Mouse (Mus musculus) kidney, postnatal 0 days (tissue): ENCODE results near the gene Six1. TPM values are rescaled to one million over a fixed set of nuclear protein-coding genes. Genes with fewer than 3 reads are reported as not detected.
"Not testable (repeated sequence)": the region's sequence is repeated elsewhere in the genome, so short reads cannot be mapped to it uniquely, and the experiment has no call there.

ENCODE experiments used
- ATAC-seq: fragments of 200-750 bp; cut with Nextera tagmentation; replicated peaks from 2 replicates; pipeline ENCODE4 v1.8.0; 2017; ENCODE audit warnings: low read depth, moderate number of reproducible peaks, moderate TSS enrichment, moderate library complexity; ENCODE audit not compliant: low FRiP score
- DNase-seq: peaks from one replicate; pipeline ENCODE4 v3.0.0-alpha.2; 2016; ENCODE audit warnings: low spot score
- H3K27ac ChIP-seq: fragments of 300-500 bp; sonication (generic); 2 replicates; pipeline ENCODE4 v1.5.1; 2014; ENCODE audit warnings: mild to moderate bottlenecking
- H3K27me3 ChIP-seq: fragments of 300-500 bp; sonication (generic); 2 replicates; pipeline ENCODE4 v1.6.1; 2014; ENCODE audit warnings: low read length, mixed read lengths; ENCODE audit not compliant: insufficient read depth
- H3K36me3 ChIP-seq: fragments of 300-500 bp; sonication (generic); 2 replicates; pipeline ENCODE4 v1.6.1; 2014; ENCODE audit warnings: low read length, mixed read lengths; ENCODE audit not compliant: insufficient read depth
- H3K4me1 ChIP-seq: fragments of 300-500 bp; sonication (generic); replicated peaks from 2 replicates; pipeline ENCODE4 v1.6.1; 2014; ENCODE audit warnings: antibody characterized with exemption, low read length, mixed read lengths; ENCODE audit not compliant: insufficient read depth
- H3K4me2 ChIP-seq: fragments of 300-500 bp; sonication (generic); 2 replicates; pipeline ENCODE4 v1.6.1; 2014; ENCODE audit warnings: mild to moderate bottlenecking, low read length, moderate library complexity, mixed read lengths
- H3K4me3 ChIP-seq: fragments of 300-500 bp; sonication (generic); replicated peaks from 2 replicates; pipeline ENCODE4 v1.5.1; 2014; ENCODE audit warnings: low read depth, low read length
- H3K9ac ChIP-seq: fragments of 300-500 bp; sonication (generic); 2 replicates; pipeline ENCODE4 v1.6.1; 2014; ENCODE audit warnings: low read depth, low read length
- H3K9me3 ChIP-seq: fragments of 300-500 bp; sonication (generic); replicated peaks from 2 replicates; pipeline ENCODE4 v1.6.1; 2016; ENCODE audit warnings: low read length, inconsistent platforms, mixed read lengths
- CTCF ChIP-seq: IDR thresholded peaks from 2 replicates; pipeline ENCODE4 v1.5.1; 2016; ENCODE audit warnings: antibody characterized with exemption, low read depth, mild to moderate bottlenecking, moderate library complexity
- WGBS: fragments of 180-500 bp; shearing (Covaris S2); extraction: QIAGEN DNeasy Blood & Tissue Kit; methylation state at CpG from one replicate; pipeline ENCODE4 v1.1.7; 2014; 5-methylcytosine and 5-hydroxymethylcytosine counted together
- polyA plus RNA-seq: library from polyadenylated mRNA; unstranded; fragments of >200 nt; fragmentation: Nextera tagmentation; extraction: Ambion mirVana; gene quantifications from 2 replicates; pipeline ENCODE4 v1.2.1, GENCODE M21; 2015

Gene Six1
- polyA plus RNA-seq, result 0.26 and 0.46 TPM in 2 replicates

DNA sequence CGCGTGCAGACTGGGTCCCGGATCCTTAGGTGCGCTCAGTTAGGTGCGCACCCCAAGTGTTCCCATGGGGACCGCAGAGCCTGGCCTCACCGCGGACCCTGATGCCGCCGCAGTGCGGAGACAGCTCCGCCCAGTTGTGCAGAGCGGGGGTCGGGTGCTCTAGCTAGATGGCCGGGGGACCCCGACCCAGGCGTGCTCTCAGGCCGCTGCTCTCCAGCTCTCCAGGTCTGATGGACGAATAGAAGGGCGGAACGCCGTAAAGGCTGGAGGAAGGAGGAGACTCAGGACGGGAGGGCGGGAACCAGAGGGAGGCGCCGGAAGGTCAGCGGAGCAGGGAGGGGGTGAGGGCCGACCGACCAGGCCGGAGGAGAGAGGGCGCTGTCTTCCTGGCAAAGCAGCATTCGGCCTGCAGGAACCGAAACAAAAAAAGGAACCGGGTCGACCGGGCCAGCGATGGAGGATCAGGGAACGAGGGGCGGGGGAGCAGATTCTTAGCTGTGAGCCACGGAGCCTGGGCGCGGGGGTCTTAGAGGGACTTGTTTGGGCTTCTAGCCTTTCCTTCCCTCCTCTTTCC, at the start of gene Six1:
Gene Six1, minus strand, starts transcription at position 220 of the 574 bp plus-strand sequence.
- Histone ChIP-seq H3K4me3 (peak within 1 kb of the TSS; percentile 55), H3K36me3 (no peaks in the 10 kb centered on the region), H3K4me1 (no peaks in the 10 kb centered on the region; the same call in 1 of the 2 replicates), H3K27me3 (peaks cover 60% of the 10 kb centered on the region), H3K4me2 (peak within 1 kb of the TSS; percentile 94), H3K27ac (no peak within 1 kb of the TSS), H3K9ac (peak within 1 kb of the TSS; percentile 25; the same call in 1 of the 2 replicates), H3K9me3 (no peaks in the 10 kb centered on the region)
- peak; percentile 65 for TF ChIP-seq CTCF
- peak; percentile 88 for DNase-seq
- ATAC-seq, result peak; percentile 81
- WGBS, result under 1% methylated on average over 41 of the region's 42 CpGs

DNA sequence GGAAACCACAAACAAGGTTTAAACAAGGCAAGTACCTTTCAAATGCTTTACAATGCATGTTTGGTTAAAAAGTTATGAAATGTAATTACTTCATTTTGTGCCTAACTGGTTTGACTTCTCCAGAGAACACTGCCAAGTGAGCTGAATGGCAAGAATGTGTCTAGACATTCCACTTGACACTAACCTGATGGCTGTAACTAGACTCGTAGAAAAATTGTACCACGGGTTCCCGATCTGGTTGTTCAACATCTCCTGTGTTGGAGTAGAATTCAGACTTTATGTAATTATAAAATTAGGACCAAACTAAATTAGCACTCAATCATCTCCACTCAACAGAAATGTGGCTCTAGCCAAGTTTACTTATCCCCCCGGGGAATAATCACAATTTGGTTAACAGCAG, 44.9 kb upstream of the Six1 start:
- Histone ChIP-seq H3K36me3 (peaks cover 6% of the 10 kb centered on the region; the same call in 1 of the 2 replicates), H3K9me3 (no peaks in the 10 kb centered on the region), H3K4me3 (no peak overlapping the region), H3K27me3 (no peaks in the 10 kb centered on the region), H3K4me1 (no peaks in the 10 kb centered on the region), H3K9ac (no peak overlapping the region), H3K27ac (no peak overlapping the region), H3K4me2 (no peak overlapping the region)
- ATAC-seq (no peak), DNase-seq (no peak)
- no peak for TF ChIP-seq CTCF
- WGBS, result 78% methylated on average over 4 of the region's 4 CpGs

DNA sequence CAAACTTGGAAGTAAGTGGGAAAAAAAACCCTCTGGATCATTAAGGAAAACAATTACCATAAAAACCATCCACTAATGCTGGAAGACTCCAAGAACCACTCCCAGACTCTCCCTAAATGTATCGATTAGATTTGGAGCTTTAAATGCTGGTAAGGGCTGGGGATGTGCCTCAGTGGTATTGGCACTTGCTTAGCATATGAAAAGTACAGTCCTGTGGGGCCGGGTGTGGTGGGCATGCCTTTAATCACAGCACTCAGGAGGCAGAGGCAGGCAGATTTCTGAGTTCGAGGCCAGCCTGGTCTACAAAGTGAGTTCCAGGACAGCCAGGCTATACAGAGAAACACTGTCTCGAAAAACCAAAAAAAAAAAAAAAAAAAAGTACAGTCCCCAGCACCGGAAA, 42.5 kb upstream of the Six1 start:
- H3K36me3 ChIP-seq, DNase-seq, H3K27ac ChIP-seq, H3K4me1 ChIP-seq, ATAC-seq, H3K27me3 ChIP-seq, H3K4me2 ChIP-seq, H3K4me3 ChIP-seq, H3K9me3 ChIP-seq, H3K9ac ChIP-seq: not testable (repeated sequence)
- 88% methylated on average over 5 of the region's 5 CpGs for WGBS

DNA sequence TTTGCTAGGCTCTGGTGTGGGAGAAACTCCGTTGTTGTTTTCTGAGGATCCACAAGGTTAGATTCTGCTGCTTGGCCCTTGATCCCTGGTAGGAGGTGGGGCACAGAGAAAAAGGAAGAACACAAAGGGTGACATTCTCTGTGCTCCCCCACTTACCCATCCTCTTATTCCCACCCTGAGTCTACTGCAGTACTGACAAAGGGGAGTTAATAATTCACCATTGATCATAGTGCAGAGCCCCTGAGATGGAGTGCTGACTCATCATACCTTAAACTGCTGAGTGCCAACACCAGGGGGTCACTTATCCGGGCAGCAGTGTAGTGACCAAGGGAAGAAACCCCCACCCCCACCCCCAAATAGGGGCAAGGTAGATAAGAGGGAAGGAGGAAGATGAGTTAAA, 40.9 kb upstream of the Six1 start:
- Histone ChIP-seq H3K4me3 (no peak overlapping the region), H3K9ac (no peak overlapping the region), H3K27ac (no peak overlapping the region), H3K9me3 (no peaks in the 10 kb centered on the region), H3K36me3 (no peaks in the 10 kb centered on the region), H3K27me3 (no peaks in the 10 kb centered on the region), H3K4me2 (no peak overlapping the region), H3K4me1 (no peaks in the 10 kb centered on the region)
- ATAC-seq (0 out of 2 replicates have a peak, but pooled peaks have one; percentile 36), DNase-seq (no peak)
- WGBS, result 31% methylated on average over 2 of the region's 2 CpGs
- TF ChIP-seq CTCF, result no peak

DNA sequence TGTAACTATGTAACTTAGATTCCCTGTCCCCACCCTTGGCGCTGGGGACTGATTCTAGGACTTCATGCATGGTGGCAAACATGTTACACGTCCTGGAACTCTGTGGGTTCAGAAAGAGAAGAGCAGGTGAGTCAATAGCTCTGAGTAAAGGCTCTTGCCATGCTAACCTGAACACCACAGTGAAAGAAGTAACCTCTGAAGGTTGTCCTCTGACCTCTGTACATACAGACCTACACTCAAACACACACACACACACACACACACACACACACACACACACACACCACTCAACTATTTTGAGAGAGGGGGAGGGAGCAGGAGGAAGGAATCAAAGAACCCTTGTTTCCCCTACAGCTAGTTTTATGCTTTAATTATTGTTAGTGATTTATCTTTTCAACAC, 40.5 kb upstream of the Six1 start:
- H3K4me2 ChIP-seq, result no peak overlapping the region
- H3K9me3 ChIP-seq, result no peaks in the 10 kb centered on the region
- H3K9ac ChIP-seq, result no peak overlapping the region
- no peaks in the 10 kb centered on the region for H3K4me1 ChIP-seq
- no peak overlapping the region for H3K27ac ChIP-seq
- no peak for ATAC-seq
- no peaks in the 10 kb centered on the region for H3K36me3 ChIP-seq
- no peaks in the 10 kb centered on the region for H3K27me3 ChIP-seq
- H3K4me3 ChIP-seq, result no peak overlapping the region
- DNase-seq, result no peak
- 76% methylated on average over 2 of the region's 2 CpGs for WGBS
- no peak for TF ChIP-seq CTCF

DNA sequence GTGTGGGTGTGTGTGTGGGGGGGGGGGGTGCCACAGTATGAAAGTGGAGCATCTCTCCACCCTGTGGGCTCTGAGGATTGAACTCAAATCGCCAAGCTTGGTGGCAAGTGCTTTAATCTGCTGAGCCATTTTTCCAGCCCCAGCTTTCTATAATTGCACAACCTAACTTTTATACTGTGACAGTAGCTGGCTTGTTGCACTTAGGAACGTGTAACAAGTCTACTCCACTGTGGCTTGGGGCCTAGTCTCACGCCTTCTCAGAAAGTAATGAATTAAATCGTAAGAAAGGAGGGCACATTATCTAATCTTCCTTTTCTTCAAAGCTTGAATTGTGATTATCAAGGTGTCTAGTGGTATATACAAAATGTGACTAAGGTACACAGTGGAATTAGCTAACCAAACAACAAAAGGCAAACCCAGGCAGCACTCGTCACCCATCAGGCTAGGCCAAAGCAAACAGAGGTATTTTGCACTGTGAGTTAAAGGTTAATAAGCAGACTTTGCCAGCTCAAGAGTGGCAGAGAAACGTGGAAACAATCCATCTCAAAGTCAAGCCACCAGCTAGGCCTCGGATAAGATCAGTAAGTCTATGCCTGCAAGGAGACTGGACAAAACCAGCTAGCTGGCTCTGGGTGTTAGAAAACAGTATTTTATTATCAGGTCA, 37.1 kb upstream of the Six1 start:
- Histone ChIP-seq H3K27ac (no peak overlapping the region; the same call in 1 of the 2 replicates), H3K9ac (no peak overlapping the region), H3K4me3 (no peak overlapping the region), H3K4me1 (no peaks in the 10 kb centered on the region), H3K4me2 (no peak overlapping the region), H3K27me3 (no peaks in the 10 kb centered on the region), H3K36me3 (no peaks in the 10 kb centered on the region), H3K9me3 (no peaks in the 10 kb centered on the region)
- 75% methylated on average over 7 of the region's 7 CpGs for WGBS
- no peak for DNase-seq
- no peak for ATAC-seq
- TF ChIP-seq CTCF, result no peak
